Mouse (Mus musculus) frontal cortex, adult 2 months (tissue): Measurements from ENCODE around the gene Cdhr1. TPM values are rescaled to one million over a fixed set of nuclear protein-coding genes. Genes with fewer than 3 reads are reported as not detected.

Source experiments
- DNase-seq, 2 experiments: peaks; one replicate each; pipeline ENCODE4 v3.0.0; 2022; ENCODE audit warnings: low spot score in 1 of 2; ENCODE audit errors: extremely low spot score in 1 of 2
- polyA plus RNA-seq: library from polyadenylated mRNA; depleted of rRNA; stranded (reverse); fragments of >200 nt; gene quantifications from 2 replicates; pipeline ENCODE4 v1.2.3, GENCODE M21; 2012; rRNA removed

Gene Cdhr1
- polyA plus RNA-seq, 1 experiment, result 126 TPM

DNA sequence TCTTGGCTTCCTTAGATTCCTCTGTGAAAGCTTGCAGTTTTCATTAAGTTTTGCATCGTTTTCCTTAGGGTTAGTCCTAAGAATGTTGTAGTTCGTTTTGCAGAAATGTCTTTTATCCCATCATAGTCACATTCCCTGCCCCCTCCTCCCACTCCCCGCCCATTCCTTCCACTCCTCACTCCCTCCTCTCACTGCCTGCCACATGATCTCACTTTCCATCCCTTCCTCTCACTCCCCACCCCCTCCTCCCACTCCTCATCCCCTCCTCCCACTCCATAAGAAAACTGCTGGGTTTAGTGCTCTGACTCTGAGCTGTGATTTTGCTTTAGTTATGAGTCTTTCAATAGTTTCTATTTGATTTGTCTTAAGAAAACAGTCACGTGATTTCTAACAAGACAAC, 14.4 kb downstream of the Cdhr1 start:
- DNase-seq, result no peak

GRCm38 (mm10) chr14:37080724-37081123, 17.4 kb downstream of the Cdhr1 start:
- no peak for DNase-seq

DNA sequence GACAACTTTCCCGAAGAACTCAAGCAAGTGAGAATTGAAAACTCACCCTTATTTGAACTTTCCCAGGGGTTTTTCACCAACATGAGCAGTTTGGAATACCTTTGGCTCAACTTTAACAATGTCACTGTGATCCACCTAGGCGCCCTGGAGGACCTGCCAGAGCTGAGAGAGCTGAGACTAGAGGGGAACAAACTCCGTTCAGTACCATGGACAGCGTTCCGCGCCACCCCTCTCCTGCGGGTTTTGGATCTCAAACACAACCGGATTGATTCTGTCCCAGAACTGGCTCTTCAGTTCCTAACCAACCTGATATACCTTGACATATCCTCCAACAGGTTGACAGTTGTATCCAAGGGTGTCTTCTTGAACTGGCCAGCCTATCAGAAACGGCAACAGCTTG, 29.6 kb downstream of the Cdhr1 start:
- no peak for DNase-seq

DNA sequence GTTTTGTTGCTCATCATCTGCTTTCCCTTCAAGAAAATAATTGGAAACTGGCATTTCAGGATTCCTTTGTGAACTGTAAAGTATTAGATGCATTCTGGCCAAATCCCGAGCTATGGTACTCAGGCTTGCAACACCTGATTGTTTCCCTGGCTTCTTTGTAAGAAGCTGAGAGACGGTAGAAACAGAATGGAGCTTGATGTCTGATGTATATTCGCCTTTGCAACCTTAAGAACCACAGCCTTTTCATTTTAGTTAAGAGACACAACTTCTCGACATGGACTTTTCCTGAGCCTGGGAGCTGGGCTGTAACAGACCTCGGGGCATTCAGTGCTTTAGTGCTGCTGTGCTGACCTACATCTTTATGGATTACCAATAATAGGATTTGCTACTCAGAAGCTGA, 30.5 kb downstream of the Cdhr1 start, which contains the start of gene Lrit2:
Lrit2 (plus strand) TSS at position 301 of the 400 bp plus-strand sequence.
- DNase-seq, result no peak

DNA sequence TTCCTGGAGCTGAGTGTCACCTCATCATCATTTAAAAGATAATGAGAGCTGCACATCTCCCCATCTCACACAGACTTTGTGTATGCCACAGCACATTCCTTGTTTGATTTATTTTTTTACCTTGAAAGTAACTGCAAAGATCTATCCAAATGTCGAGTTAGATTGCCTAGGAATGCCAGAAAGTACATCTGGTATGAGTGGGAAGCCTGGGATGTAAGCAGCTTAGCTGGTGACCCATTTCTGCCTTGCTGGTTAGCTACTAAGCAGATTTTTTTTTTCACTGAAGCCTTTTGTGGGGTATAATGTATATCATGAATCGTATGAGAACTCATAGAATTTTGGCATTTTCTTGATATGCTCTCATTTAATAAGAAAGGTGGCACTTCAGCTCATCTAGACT, 31.5 kb downstream of the Cdhr1 start:
- DNase-seq, result peak; percentile 34 to 56

DNA sequence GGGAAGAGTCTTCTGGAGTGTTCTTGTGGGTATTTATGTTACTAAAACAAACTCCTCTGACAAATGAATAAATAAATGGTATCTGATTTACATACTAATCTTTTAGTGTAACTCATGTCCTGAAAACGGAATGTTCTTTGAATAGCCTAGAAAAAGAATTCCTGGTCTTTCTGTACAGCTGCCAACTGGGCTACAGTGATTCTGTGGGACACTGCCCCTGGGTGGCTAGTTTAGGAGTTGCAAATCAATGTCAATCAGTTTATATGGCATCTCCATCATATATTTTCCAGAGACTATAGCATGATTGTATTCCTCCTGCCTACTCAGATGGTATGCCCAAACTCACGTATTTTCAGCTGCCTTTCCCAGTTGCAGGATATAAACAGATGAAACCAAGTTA, 33.3 kb downstream of the Cdhr1 start:
- no peak for DNase-seq

GRCm38 (mm10) chr14:37048914-37049410, 49.2 kb downstream of the Cdhr1 start, which contains the start of gene Rgr:
TSS of gene Rgr (minus strand) at chr14:37048964.
- peak in 1 of 2 experiments; percentile 4 for DNase-seq

DNA sequence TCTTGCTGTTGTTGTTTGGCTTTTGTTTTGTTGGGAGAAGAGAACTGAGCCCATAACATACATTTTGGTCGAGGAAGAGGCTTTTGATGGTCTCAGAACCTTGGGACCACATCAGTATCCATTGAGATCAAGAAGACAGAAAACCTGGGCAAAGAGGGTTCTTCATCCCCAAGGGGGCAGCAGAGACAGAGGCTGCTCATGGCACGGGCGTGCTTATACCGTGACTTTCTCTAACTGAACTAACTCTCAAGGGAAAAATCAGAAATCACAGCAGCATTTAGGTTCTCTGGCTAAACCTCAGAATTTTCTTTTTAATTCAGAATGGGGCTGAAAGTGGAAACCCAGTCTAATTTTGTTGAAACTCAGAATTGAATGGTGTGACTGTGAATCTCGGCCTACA, 63.7 kb downstream of the Cdhr1 start:
- peak in 1 of 2 experiments; percentile 18 for DNase-seq

GRCm38 (mm10) chr14:37033241-37033640, 64.9 kb downstream of the Cdhr1 start:
- peak; percentile 62 to 93 for DNase-seq

DNA sequence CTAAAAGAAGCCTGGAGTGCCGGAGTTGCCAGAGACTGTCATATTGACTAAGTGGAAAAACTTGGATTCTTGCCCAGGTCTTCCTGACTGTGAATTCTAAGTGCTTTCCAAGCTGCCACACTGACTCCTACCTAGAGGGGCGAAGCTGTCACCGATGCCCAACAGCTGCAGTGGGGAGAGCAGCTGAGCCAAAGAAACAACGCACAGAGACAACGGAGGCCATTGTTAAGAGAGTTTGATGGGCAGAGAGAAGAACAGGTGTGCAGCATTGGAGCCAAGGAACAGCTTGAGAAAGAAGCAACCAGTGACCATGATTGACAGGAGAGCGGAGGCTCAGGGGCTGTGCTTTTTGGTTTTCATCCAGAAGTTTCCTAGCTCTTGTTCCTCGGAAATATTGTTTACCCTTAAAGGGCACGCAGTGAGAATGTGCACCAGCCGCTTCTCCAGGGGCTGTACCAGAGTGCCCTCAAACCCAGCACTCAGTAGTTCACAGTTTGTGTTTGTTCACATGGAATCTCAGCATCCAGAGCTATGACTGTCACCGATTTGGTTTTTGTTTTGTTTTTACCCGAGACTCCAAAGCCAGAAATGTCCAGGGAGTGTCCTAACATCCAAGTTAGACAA, 65.6 kb downstream of the Cdhr1 start:
- peak in 1 of 2 experiments; percentile 8 for DNase-seq

GRCm38 (mm10) chr14:37028555-37028954, 69.6 kb downstream of the Cdhr1 start:
- no peak for DNase-seq

GRCm38 (mm10) chr14:37027951-37028350, 70.2 kb downstream of the Cdhr1 start:
- no peak for DNase-seq

Other genes with a start within 250 kb of the Cdhr1 start
- gene Ccser2, start 129.6 kb downstream of the Cdhr1 start, polyA plus RNA-seq, result 54.0 and 57.0 TPM in 2 replicates
- 0.02 and 0.36 TPM in 2 replicates for gene Rgr, start 49.4 kb downstream of the Cdhr1 start, polyA plus RNA-seq
- not detected in 2 replicates for gene Lrit1, start 43.5 kb downstream of the Cdhr1 start, polyA plus RNA-seq
- not detected in 2 replicates for gene Lrit2, start 30.4 kb downstream of the Cdhr1 start, polyA plus RNA-seq
- 2.9 and 4.0 TPM in 2 replicates for gene 2610528A11Rik, start 15.7 kb upstream of the Cdhr1 start, polyA plus RNA-seq
- 306 and 313 TPM in 2 replicates for gene Ghitm, start 36.9 kb upstream of the Cdhr1 start, polyA plus RNA-seq